Mouse (Mus musculus): ENCODE measurements around the gene Atp5e.

DNA sequence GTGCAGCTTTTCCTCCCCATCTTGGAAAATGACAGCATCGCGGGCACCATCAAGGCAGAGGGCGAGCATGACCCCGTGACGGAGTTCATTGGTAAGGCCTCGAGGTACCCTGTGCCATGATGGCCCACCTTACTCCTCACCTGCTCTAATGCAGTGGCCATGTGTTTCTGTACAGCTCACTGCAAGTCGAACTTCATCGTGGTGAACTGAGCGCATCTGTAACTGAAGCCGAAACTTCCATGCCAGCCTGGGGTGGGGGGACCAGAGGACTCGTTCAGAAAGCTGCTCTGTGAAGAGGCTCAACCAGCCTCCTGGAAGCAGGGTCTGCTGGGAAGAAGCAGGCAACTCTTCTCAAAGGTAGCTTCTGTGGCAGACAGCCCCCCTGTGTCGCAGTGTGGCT, 37.0 kb downstream of the Atp5e start:
- TF ChIP-seq CTCF (IDR thresholded peaks at IDR 0.05; ENCODE audit: low read depth) (no peak), EP300 (optimal IDR thresholded peaks at IDR 0.05) (no peak)

Measured in stomach, postnatal 0 days (tissue).